Mouse (Mus musculus) ovary, adult 10 weeks (tissue): Measurements from ENCODE around the gene Zfp457. TPM values are rescaled to one million over a fixed set of nuclear protein-coding genes. Genes with fewer than 3 reads are reported as not detected.

Experiments used
- polyA plus RNA-seq: library from polyadenylated mRNA; stranded (reverse); fragments of 350-450 nt; fragmentation: Illumina TruSeq; extraction: RNeasy Lipid Tissue Mini Kit (QIAGEN cat#74804); gene quantifications from one replicate; pipeline ENCODE4 v1.2.3, GENCODE M21; 2014

Gene Zfp457
- 0.63 TPM for polyA plus RNA-seq

GRCm38 (mm10) chr13:67305822-67306672 lies at the start of gene Zfp457:
Gene Zfp457, minus strand, starts transcription at chr13:67306485.

GRCm38 (mm10) chr13:67332019-67332724 lies 25.9 kb upstream of the Zfp457 start, which contains the start of gene Zfp595:
Gene Zfp595, minus strand, starts transcription at chr13:67332570.

GRCm38 (mm10) chr13:67278314-67278713 lies 28.0 kb downstream of the Zfp457 start, which contains the start of gene Zfp458:
Gene Zfp458, minus strand, starts transcription at chr13:67278466.

Other genes with a start within 250 kb of the Zfp457 start
- gene Zfp712, start 245.3 kb downstream of the Zfp457 start, polyA plus RNA-seq: 23.4 TPM
- 42.0 TPM for gene Zfp708, start 208.5 kb downstream of the Zfp457 start, polyA plus RNA-seq
- 7.5 TPM for gene Gm28557, start 197.9 kb downstream of the Zfp457 start, polyA plus RNA-seq
- gene Rslcan18, start 190.2 kb downstream of the Zfp457 start, polyA plus RNA-seq: 1.8 TPM
- gene Zfp759, start 184.8 kb downstream of the Zfp457 start, polyA plus RNA-seq: 30.8 TPM
- 42.0 TPM for gene Rsl1, start 133.3 kb downstream of the Zfp457 start, polyA plus RNA-seq
- 23.7 TPM for gene Zfp455, start 112.0 kb downstream of the Zfp457 start, polyA plus RNA-seq
- 11.5 TPM for gene Zfp458, start 28.0 kb downstream of the Zfp457 start, polyA plus RNA-seq
- gene Zfp595, start 26.1 kb upstream of the Zfp457 start, polyA plus RNA-seq: 39.4 TPM
- gene Gm28044, start 54.1 kb upstream of the Zfp457 start, polyA plus RNA-seq: not detected
- 26.2 TPM for gene Zfp953, start 54.1 kb upstream of the Zfp457 start, polyA plus RNA-seq
- not detected for gene Gm28041, start 69.2 kb upstream of the Zfp457 start, polyA plus RNA-seq
- 17.6 TPM for gene Zfp456, start 69.3 kb upstream of the Zfp457 start, polyA plus RNA-seq
- 37.0 TPM for gene Zfp429, start 93.3 kb upstream of the Zfp457 start, polyA plus RNA-seq
- 6.3 TPM for gene Zfp459, start 114.9 kb upstream of the Zfp457 start, polyA plus RNA-seq
- 88.4 TPM for gene Zfp874a, start 145.1 kb upstream of the Zfp457 start, polyA plus RNA-seq
- 66.5 TPM for gene Zfp874b, start 177.8 kb upstream of the Zfp457 start, polyA plus RNA-seq
- gene Zfp58, start 194.1 kb upstream of the Zfp457 start, polyA plus RNA-seq: 64.3 TPM
- not detected for gene Gm26965, start 219.7 kb upstream of the Zfp457 start, polyA plus RNA-seq
- gene Zfp87, start 219.7 kb upstream of the Zfp457 start, polyA plus RNA-seq: 47.2 TPM
- gene Zfp748, start 247.3 kb upstream of the Zfp457 start, polyA plus RNA-seq: 57.5 TPM